Mouse (Mus musculus) liver, adult 2 months (tissue): ENCODE data around the gene Prdx5.
"Not testable (repeated sequence)": the region's sequence is repeated elsewhere in the genome, so short reads cannot be mapped to it uniquely, and the experiment has no call there.

Experiments
- CTCF ChIP-seq: fragments of 200-500 bp; IDR thresholded peaks from 2 replicates; pipeline ENCODE4 v1.5.1; 2011; ENCODE audit warnings: low read depth, low read length, control low read depth
- POLR2A ChIP-seq: fragments of 200-500 bp; IDR thresholded peaks from 2 replicates; pipeline ENCODE4 v1.6.1; 2011; ENCODE audit warnings: low read length, control low read depth; ENCODE audit not compliant: insufficient read depth; ENCODE audit errors: extremely low read depth

GRCm38 (mm10) chr19:6910306-6910705 lies 400 bp upstream of the Prdx5 start:
- TF ChIP-seq CTCF, POLR2A: not testable (repeated sequence)
